Mouse (Mus musculus) cerebellum, adult (tissue): ENCODE results near the gene Mogat2.

Experiments
- ATAC-seq: cut with Nextera tagmentation; 2 replicates; pipeline ENCODE4 v1.9.2; 2017; ENCODE audit warnings: mild to moderate bottlenecking, moderate library complexity, mixed read lengths; ENCODE audit not compliant: insufficient number of reproducible peaks, low FRiP score, low TSS enrichment

Mogat2 gene

GRCm38 (mm10) chr7:99200290-99200689, 38.1 kb downstream of the Mogat2 start:
- ATAC-seq, result no peak

GRCm38 (mm10) chr7:99199451-99200175, 38.8 kb downstream of the Mogat2 start:
- ATAC-seq, result no peak

- no peak for ATAC-seq
Observed at GRCm38 (mm10) chr7:99198811-99199210, 39.6 kb downstream of the Mogat2 start.

- ATAC-seq, result no peak
Observed at GRCm38 (mm10) chr7:99194511-99194910, 43.9 kb downstream of the Mogat2 start.

- no peak for ATAC-seq
Observed at GRCm38 (mm10) chr7:99193926-99194325, 44.5 kb downstream of the Mogat2 start.

GRCm38 (mm10) chr7:99191411-99191810, 47.0 kb downstream of the Mogat2 start:
- no peak for ATAC-seq

DNA sequence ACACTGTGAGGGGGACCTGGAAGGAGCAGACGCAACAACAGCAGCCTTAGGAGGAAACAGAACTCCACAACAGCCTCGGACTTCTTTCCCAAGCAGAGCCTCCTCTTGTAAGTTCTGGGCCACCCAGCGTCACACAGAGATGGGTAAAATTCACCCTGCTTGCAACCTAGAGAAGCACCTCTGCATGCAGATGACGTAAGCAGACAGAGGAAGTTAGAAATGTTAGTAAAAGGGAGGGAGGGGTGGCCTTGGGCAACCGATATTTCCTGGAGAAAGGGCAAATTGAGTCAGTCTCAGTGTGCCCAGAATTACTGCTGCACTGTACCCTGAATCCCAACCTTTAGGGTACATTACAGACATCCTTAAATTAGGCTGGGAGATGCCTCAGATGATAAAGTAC, 48.5 kb downstream of the Mogat2 start:
- no peak for ATAC-seq

GRCm38 (mm10) chr7:99188630-99189029, 49.8 kb downstream of the Mogat2 start:
- ATAC-seq, result no peak

DNA sequence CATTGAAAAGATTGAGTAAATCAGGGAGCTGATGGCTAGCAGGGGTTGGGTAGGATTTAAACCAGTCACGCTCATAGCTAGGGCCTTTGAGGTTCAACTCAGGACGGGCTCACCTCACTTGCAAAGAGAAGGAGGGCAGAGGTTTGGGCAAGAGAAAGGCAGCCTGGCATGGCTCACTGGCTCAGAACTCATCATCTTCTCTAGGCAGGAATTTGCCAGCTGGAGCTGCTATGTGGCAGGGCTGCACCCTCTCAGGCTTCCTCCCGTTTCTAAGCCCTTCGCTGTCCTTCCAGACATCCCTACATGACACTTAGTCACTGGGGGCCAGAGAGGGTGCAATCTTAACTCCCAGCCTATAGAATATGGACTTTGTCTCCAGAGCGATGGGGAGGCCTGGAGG, 51.0 kb downstream of the Mogat2 start:
- ATAC-seq, result no peak

DNA sequence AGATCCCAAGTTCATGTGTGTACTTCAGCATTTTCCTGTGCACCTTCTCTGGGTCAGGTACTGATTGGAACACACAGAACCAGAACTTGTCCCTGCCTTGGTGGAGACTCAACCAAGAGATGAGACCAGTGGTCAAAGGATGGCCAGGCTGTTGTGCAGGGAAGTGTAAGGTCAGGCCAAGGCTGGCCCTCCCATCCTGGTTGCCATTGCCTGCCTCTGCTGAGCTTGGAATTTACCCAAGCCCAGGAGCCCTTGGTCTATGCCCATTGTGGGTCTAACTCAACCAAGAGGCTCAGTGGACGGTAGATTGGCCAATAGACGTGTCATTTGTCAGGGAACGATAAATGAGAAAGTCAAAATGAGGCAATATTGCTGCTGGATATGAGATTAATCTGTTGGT, 53.0 kb downstream of the Mogat2 start:
- no peak for ATAC-seq

GRCm38 (mm10) chr7:99183751-99184150, 54.7 kb downstream of the Mogat2 start:
- no peak for ATAC-seq

GRCm38 (mm10) chr7:99182432-99183172, 55.8 kb downstream of the Mogat2 start, which contains the start of gene Dgat2:
Dgat2 (minus strand) TSS chr7:99182719.
- ATAC-seq, result peak; percentile 86

GRCm38 (mm10) chr7:99181619-99182431, 56.6 kb downstream of the Mogat2 start:
- ATAC-seq, result 0 out of 2 replicates have a peak, but pooled peaks have one; percentile 5

DNA sequence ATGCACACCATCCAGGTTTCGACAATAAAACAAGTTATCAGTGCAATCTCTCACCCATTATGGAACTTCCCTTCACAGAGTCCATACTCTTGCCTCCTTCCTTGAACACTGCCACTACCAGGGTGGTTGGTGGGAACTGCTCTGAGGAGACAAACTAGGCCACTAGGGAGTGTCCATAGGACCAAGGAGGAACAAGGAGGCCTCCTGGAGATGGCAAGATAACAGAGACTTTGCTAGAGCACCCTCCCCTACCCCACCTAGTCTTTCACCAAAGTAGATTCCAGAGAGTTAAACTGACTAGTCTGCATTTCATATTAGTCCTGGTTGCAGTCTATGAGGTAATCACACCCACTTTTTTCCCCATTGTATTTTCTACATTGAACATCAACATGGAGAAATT, 58.3 kb downstream of the Mogat2 start:
- ATAC-seq, result no peak

DNA sequence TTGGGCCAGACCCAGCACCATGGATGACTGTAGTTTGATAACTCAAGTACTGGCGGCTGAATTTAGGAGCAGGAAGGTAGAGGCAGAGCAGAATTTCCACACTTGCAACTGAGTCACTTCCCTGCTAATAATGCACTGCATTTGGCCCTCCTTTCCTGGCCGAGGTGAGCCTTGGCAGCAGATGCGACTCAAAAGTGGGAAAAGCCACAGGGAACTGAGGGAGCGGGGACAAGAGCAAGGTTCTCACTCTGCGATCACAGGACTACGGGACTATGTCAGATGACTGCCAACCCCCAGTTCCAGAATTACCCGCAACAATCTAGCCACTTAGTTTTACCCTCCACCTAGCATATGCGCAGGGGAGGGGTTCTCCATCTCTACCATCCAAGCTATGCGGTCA, 59.1 kb downstream of the Mogat2 start:
- ATAC-seq, result no peak

- no peak for ATAC-seq
Observed at GRCm38 (mm10) chr7:99177386-99177785, 61.0 kb downstream of the Mogat2 start.

DNA sequence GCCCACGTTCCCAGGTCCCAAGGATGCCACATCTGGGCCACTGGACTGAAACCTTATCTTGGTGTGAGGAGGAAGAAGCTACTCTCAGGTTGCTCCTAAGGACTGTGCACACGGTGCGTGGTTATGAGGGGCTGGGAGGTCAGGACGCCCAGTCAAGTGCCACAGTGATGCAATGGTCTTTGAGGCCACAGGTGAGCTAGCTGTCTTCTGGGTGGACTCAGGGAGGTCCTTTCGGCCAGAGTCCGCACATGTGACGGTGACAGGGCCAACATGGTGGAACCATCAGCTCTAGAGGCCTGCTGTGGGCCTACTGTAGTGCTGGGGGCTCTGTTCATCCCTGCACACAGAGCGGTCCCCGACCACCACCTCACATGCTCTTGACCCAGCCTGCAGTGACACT, 62.8 kb downstream of the Mogat2 start:
- ATAC-seq, result no peak

DNA sequence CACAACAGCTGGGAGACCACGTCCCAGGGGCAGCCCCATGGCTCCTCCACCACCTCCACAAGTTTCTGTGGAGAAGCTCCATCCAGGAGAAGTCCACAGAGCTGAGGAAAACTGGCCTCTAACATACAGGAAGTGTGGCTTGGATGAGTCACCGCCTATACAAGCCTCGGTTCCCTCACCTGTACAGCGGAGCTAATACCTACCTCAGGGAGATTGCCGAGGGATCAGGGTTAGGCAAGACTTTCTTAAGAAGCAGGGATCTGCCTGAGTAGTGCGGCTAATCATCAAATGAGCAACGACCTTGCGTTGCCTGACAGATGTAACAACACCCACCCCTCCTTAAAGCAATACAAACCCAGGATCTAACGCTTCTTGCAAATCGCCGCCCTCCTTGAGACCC, 63.3 kb downstream of the Mogat2 start:
- ATAC-seq, result no peak

DNA sequence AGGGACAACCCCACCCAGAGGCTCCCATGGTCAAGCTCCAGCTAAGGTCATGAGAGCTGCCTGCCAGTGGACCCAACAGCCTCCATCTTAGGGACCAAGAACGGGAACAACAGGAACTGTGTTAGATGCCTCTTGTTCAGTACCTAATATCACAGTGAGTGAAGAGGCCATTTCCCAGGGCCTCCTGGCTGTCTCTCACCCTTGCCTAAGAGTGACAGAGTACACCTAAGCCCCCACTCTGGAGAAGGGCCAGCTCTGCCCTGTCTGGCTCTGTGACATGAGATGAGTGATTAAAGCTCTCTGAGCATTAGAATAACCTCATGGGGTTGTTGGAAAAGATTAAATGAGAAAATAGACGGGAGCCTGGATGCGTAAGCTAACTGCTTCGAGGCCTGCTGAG, 64.4 kb downstream of the Mogat2 start:
- no peak for ATAC-seq

DNA sequence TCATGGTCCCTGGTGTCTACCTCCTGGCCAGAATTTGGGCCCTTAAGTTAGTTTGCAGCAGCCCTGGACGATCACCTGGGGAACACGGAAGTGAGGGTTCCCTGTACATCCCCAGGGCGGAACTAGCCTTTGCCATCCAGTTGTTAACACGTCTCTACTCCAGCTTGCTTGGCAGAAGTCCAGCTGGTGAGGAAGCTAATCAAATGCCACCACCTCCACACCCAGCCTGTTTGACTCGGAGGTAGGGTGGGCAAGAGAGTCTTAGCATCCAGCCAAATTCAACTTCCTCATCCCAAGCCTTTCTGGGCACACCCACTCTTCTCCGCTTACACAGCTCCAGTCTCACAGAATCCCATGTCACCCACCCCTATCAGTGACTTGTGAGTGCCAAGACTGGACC, 65.5 kb downstream of the Mogat2 start:
- no peak for ATAC-seq
